Mouse (Mus musculus) myocyte (in vitro differentiated cells): ENCODE results near the gene B3gntl1.

Source experiments
- MAX ChIP-seq: IDR thresholded peaks from one replicate; pipeline ENCODE4 v1.6.1; 2011; ENCODE audit warnings: low read depth, mild to moderate bottlenecking, control low read depth
- MYOG ChIP-seq, 3 experiments: IDR thresholded peaks; one replicate each; pipeline ENCODE4 v1.6.1; 2011; ENCODE audit warnings: control low read depth in 2 of 3, low read depth in 2 of 3, mild to moderate bottlenecking in 2 of 3; ENCODE audit not compliant: insufficient read length in 2 of 3, control insufficient read depth in 1 of 3, insufficient read depth in 1 of 3
- POLR2A ChIP-seq: IDR thresholded peaks from one replicate; pipeline ENCODE4 v1.6.1; 2011; ENCODE audit warnings: low read depth, mild to moderate bottlenecking, control low read depth, moderate library complexity; ENCODE audit not compliant: insufficient read length

DNA sequence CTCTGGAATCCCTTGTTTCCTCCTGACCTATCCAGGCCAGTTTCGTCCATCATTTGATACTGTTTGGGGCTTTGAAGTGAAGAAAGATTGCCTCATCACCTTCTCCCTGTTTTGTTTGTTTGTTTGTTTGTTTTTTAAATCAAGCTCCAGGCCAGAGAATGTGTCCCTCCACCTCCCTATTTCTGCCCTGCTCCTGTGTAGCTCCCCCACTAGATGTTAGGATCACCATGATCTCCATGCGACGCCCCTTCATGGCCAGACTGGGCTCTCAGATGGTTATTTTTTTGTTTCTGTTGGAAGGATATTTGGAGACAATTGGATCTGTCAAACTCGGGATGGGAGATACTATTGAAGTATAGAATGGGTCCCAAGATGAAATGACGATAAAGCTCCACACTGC, 28.3 kb upstream of the B3gntl1 start, which contains the start of gene Metrnl:
- TF ChIP-seq MYOG (IDR thresholded peaks at IDR 0.05; ENCODE audit: control insufficient read depth in 1 of 3, insufficient read depth in 1 of 3, insufficient read length in 2 of 3, low read depth in 2 of 3) (no peak), MAX (no peak), POLR2A (no peak)
